Mouse (Mus musculus) heart, postnatal 36 days (tissue): ENCODE results near the gene Tnnt2. TPM values are rescaled to one million over a fixed set of nuclear protein-coding genes. Genes with fewer than 3 reads are reported as not detected.

Experiments used
- DNase-seq, 2 experiments: peaks; one replicate each; pipeline ENCODE4 v3.0.0; 2021 to 2022
- intact Hi-C: fragments of 180-260 bp; cut with DNase I; formaldehyde crosslinking; loops from one replicate; pipeline ENCODE4 v1.15.1; 2025
- total RNA-seq, 2 experiments: library from RNA; stranded (reverse); gene quantifications; 2 replicates each; pipeline ENCODE4 v1.2.3; 2021

Gene Tnnt2
- total RNA-seq, 2 experiments from 2014 or later = 8,733 to 8,759 TPM

GRCm38 (mm10) chr1:135893377-135893776 is 57.2 kb downstream of the Tnnt2 start:
- intact Hi-C loops = no loop called here
- DNase-seq = no peak

- intact Hi-C loops = no loop called here
- no peak for DNase-seq
Observed at GRCm38 (mm10) chr1:135895367-135895766, 59.2 kb downstream of the Tnnt2 start.

GRCm38 (mm10) chr1:135899295-135899694 is 63.1 kb downstream of the Tnnt2 start:
- DNase-seq = no peak
- intact Hi-C loops = no loop called here

- no peak for DNase-seq
- intact Hi-C loops = no loop called here
Observed at GRCm38 (mm10) chr1:135899991-135900515, 63.9 kb downstream of the Tnnt2 start.

Other genes with a start within 250 kb of the Tnnt2 start
- gene Nav1, start 229.1 kb upstream of the Tnnt2 start, total RNA-seq = 10 to 100 TPM; 18.6 to 20.8 TPM
- 10 to 100 TPM; 46.5 to 52.8 TPM for gene Csrp1, start 116.3 kb upstream of the Tnnt2 start, total RNA-seq
- 10 to 100 TPM in 1 of 2 experiments, 1 to 10 TPM in 1; 9.7 to 13.3 TPM for gene Phlda3, start 70.2 kb upstream of the Tnnt2 start, total RNA-seq
- gene Tnni1, start 56.9 kb upstream of the Tnnt2 start, total RNA-seq = 1 to 10 TPM; 1.0 to 1.4 TPM
- gene Lad1, start 17.8 kb upstream of the Tnnt2 start, total RNA-seq = 1 to 10 TPM; 5.6 to 8.2 TPM
- not detected for gene Pkp1, start 82.9 kb downstream of the Tnnt2 start, total RNA-seq
- not detected for gene Igfn1, start 170.0 kb downstream of the Tnnt2 start, total RNA-seq
- gene Tmem9, start 171.8 kb downstream of the Tnnt2 start, total RNA-seq = 10 to 100 TPM; 16.1 to 19.4 TPM
- gene Ascl5, start 214.4 kb downstream of the Tnnt2 start, total RNA-seq = not detected
- gene Cacna1s, start 216.4 kb downstream of the Tnnt2 start, total RNA-seq = 1 to 10 TPM; 3.4 to 5.7 TPM